Mouse (Mus musculus) liver, adult 2 months (tissue): ENCODE measurements around the gene Chd3. TPM values are rescaled to one million over a fixed set of nuclear protein-coding genes. Genes with fewer than 3 reads are reported as not detected.

Experiments used
- DNase-seq: peaks from one replicate; pipeline ENCODE4 v3.0.0-alpha.2; 2011; ENCODE audit warnings: low read depth, low spot score; ENCODE audit errors: extremely low read depth
- H3K27ac ChIP-seq: fragments of 200-500 bp; replicated peaks from 2 replicates; pipeline ENCODE4 v1.5.1; 2012; ENCODE audit warnings: low read depth, mild to moderate bottlenecking, control low read depth, inconsistent platforms, low read length; ENCODE audit not compliant: insufficient read depth
- H3K27me3 ChIP-seq: fragments of 200-500 bp; 2 replicates; pipeline ENCODE4 v1.6.1; 2012; ENCODE audit warnings: mild to moderate bottlenecking, moderate library complexity, low read length, inconsistent platforms; ENCODE audit not compliant: control insufficient read depth, insufficient read depth
- H3K36me3 ChIP-seq: fragments of 200-500 bp; 2 replicates; pipeline ENCODE4 v1.6.1; 2012; ENCODE audit warnings: low read length, inconsistent platforms; ENCODE audit not compliant: control insufficient read depth, insufficient read depth
- H3K4me1 ChIP-seq: fragments of 200-500 bp; 2 replicates; pipeline ENCODE4 v1.6.1; 2011; ENCODE audit warnings: low read length; ENCODE audit not compliant: control insufficient read depth, insufficient read depth
- H3K4me3 ChIP-seq: fragments of 200-500 bp; 2 replicates; pipeline ENCODE4 v1.5.1; 2011; ENCODE audit warnings: low read depth, mild to moderate bottlenecking, control low read depth, low read length, moderate library complexity; ENCODE audit not compliant: insufficient read depth
- H3K79me2 ChIP-seq: fragments of 200-500 bp; 2 replicates; pipeline ENCODE4 v1.6.1; 2012; ENCODE audit warnings: inconsistent platforms, mild to moderate bottlenecking, low read length, moderate library complexity; ENCODE audit not compliant: control insufficient read depth, insufficient read depth
- H3K9ac ChIP-seq: fragments of 200-500 bp; 2 replicates; pipeline ENCODE4 v1.6.1; 2012; ENCODE audit warnings: low read depth, mild to moderate bottlenecking, control low read depth, inconsistent platforms, low read length
- CTCF ChIP-seq: fragments of 200-500 bp; IDR thresholded peaks from 2 replicates; pipeline ENCODE4 v1.5.1; 2011; ENCODE audit warnings: low read depth, low read length, control low read depth
- POLR2A ChIP-seq: fragments of 200-500 bp; IDR thresholded peaks from 2 replicates; pipeline ENCODE4 v1.6.1; 2011; ENCODE audit warnings: low read length, control low read depth; ENCODE audit not compliant: insufficient read depth; ENCODE audit errors: extremely low read depth
- WGBS: fragments of 180-500 bp; shearing (Covaris S2); methylation state at CpG from one replicate; pipeline ENCODE4 v1.1.7; 2018; 5-methylcytosine and 5-hydroxymethylcytosine counted together
- polyA plus RNA-seq: library from polyadenylated mRNA; depleted of rRNA; stranded (reverse); fragments of >200 nt; gene quantifications from 2 replicates; pipeline ENCODE4 v1.2.3, GENCODE M21; 2012; rRNA removed
- total RNA-seq: library from RNA; depleted of rRNA; stranded (reverse); fragments of >200 nt; gene quantifications from 2 replicates; pipeline ENCODE4 v1.2.3, GENCODE M21; 2014; rRNA removed

Chd3 gene
- total RNA-seq (45.2 and 57.5 TPM in 2 replicates), polyA plus RNA-seq (55.2 and 80.2 TPM in 2 replicates)

DNA sequence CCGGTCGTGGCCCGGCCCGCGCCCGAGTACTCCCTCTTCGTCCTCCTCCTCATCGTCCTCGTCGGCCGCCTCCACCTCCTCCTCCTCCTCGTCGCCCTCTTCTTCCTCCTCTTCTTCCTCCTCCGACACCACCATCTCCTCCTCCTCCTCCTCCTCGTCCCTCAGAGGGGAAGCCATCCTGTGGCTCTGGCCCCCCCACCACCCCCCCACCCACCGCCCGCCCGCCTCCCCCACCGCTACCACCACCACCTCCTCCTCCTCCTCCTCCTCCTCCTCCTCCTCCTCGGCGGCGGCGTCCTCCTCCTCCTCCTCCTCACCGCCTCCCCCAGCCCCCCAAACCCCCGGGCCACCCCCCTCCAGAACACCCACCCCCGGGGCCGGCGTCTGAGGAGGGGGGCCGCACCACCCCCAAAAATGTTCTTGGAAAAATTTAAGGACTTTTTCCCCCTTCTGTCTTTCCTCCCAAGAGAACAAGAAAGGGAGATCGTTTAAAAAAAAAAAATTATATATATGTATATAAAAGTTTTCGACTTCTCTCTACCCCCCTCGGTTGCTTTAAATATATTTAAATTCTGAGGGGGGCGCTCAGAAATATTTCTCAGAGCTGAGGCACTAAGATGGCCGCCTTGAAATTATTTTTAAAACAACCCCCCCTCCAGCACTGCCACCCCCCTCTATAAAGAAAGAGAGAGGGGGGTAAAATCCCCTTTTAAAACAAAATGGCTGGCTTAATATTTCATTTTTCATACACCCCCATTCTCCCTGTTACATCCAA is at the start of gene Chd3:
TSS of gene Chd3 (minus strand) at position 192 of the 775 bp plus-strand sequence.
- WGBS = 4% methylated on average over 20 of the region's 34 CpGs
- Histone ChIP-seq H3K9ac (peak within 1 kb of the TSS; percentile 97), H3K27me3 (no peaks in the 10 kb centered on the region), H3K36me3 (no peaks in the 10 kb centered on the region), H3K4me3 (peak within 1 kb of the TSS; percentile 81), H3K4me1 (peaks cover 16% of the 10 kb centered on the region), H3K79me2 (no peaks in the 10 kb centered on the region; the same call in 1 of the 2 replicates), H3K27ac (peak within 1 kb of the TSS; percentile 86)
- TF ChIP-seq POLR2A = no peak
- TF ChIP-seq CTCF = no peak
- no peak for DNase-seq

DNA sequence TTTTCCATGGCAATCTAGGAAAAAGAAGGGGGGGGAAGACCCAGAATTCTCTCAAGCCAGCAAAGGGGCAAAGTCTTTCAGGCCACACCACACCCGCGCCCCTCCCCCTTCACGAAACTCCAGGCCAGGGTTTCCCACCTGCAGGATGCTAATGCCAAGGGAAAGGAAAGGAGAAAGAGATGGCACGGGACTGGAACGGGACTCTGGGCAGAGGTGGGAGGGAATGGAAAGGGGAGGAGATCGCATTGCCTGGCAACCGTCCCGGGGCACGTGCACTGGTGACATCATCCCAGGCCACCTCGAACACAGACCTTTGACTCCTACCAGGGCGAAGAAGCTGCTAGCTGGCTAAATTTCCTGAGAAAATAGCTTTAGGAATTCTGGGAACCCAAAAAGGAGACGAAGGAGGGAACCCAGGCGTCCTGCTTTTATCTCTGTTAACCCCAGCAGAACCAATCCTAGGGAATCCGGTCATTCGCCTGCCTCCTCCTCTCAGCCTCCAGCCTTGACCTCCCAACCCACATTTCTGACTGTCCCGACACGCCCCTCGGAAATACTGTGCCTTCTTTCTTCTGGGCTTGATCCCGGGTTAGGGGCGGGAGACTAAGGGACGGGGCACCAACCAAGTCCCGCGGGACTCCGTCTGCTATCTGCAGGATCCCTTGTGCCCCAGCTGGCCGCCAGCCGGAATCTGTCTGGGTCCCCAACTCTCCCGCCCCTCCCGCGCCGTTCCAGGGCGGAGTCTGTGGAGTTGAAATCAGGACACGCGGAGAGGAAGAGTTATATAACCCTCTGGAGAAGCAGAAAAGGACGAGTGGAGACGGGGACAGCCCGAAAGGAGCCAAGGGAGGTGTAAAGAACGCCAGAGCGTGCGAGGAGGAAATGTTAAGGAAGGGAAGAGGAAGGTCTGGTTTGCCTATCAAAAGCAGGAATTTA is 48.5 kb upstream of the Chd3 start:
- WGBS = under 1% methylated on average over 39 of the region's 39 CpGs
- TF ChIP-seq POLR2A (peak; percentile 76; the same call in 1 of the 2 replicates), CTCF (no peak)
- H3K27me3 ChIP-seq = no peaks in the 10 kb centered on the region

DNA sequence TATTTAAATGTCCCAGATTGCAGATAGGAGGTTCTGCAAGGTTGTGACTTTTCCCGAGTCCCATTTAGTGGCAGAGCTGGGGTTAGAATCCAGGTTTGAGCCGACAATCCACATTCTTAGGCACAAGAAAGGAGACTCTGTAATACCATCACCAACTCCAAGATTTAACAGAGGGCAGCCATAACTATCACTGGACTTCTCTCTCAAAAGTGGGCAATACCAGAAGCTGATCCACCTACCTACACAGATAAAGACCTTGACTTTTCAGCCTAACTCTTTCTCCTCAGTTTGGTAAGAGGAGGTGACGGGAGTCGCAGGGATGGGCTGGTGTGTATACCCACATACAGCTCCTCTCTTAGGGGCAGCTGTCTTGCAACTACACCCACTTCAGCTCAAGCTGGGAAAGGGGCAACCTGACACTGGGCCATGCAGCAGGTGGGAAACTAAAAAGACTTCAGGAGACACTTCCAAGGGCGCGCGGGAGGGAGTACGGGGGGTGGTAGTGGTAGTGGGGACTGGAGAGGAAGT is 47.8 kb upstream of the Chd3 start:
- WGBS = 9% methylated on average over 8 of the region's 8 CpGs
- Histone ChIP-seq H3K27ac (peak overlapping the region; percentile 98), H3K36me3 (no peaks in the 10 kb centered on the region), H3K27me3 (no peaks in the 10 kb centered on the region), H3K4me1 (peaks cover 30% of the 10 kb centered on the region), H3K9ac (peak overlapping the region; percentile 57), H3K79me2 (no peaks in the 10 kb centered on the region), H3K4me3 (peak overlapping the region; percentile 9; the same call in 1 of the 2 replicates)
- no peak for DNase-seq
- TF ChIP-seq POLR2A = no peak
- no peak for TF ChIP-seq CTCF

More for the DNA sequence above, 48.5 kb upstream of the Chd3 start:
- Histone ChIP-seq H3K4me1 (peaks cover 25% of the 10 kb centered on the region), H3K36me3 (no peaks in the 10 kb centered on the region), H3K79me2 (no peaks in the 10 kb centered on the region), H3K27ac (peak overlapping the region; percentile 98), H3K4me3 (peak overlapping the region; percentile 62), H3K9ac (peak overlapping the region; percentile 86)
- peak; percentile 93 for DNase-seq

GRCm38 (mm10) chr11:69416509-69416908 is 47.3 kb upstream of the Chd3 start:
- TF ChIP-seq CTCF = no peak
- no peak for TF ChIP-seq POLR2A
- H3K27ac ChIP-seq = no peak overlapping the region

DNA sequence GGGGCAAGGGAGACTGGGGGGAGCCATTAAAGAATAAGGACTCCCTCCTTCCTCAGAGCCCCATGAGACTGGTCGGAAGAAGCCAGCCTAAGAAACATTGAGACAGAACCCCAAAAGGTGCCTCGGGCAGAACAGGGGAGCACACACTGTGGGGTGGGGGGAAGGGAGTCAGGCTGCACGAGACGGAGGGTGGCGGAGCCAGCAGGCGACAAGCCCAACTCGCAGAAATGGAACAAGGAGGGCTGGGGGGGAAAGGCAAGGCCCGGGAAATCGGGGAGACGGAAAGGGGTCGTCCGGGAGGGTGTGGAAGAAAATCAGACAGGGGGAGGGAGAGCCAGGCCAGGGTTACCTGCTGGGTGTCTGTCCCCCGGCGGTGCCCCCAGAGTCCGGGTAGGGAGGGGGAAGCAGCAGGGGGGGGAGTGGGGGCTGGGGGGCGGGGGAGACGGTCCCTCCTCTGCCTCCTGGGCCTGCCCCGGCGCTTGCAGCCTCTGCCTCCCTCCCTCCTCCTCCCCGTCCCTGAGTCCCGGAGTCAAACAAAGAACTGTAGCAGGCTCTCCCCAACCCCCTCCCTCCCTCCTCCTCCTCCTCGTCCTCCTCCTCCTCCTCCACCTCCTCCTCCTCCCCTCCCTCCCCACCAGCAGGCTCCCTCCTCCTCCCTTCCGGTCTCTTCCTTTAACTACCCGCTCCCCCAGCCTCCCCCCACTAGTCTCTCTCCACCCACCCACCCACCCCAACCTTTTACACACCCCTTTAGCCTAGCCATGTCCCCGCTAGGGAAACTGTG is 46.7 kb upstream of the Chd3 start:
- H3K4me1 ChIP-seq = peaks cover 33% of the 10 kb centered on the region
- peak overlapping the region; percentile 69 for H3K9ac ChIP-seq
- H3K4me3 ChIP-seq = peak overlapping the region; percentile 72
- no peaks in the 10 kb centered on the region for H3K27me3 ChIP-seq
- WGBS = 3% methylated on average over 17 of the region's 25 CpGs
- peak overlapping the region; percentile 84 for H3K27ac ChIP-seq
- peak; percentile 70 for DNase-seq
- no peak for TF ChIP-seq CTCF
- TF ChIP-seq POLR2A = 0 out of 2 replicates have a peak, but pooled peaks have one; percentile 7
- no peaks in the 10 kb centered on the region for H3K79me2 ChIP-seq
- no peaks in the 10 kb centered on the region for H3K36me3 ChIP-seq

More at GRCm38 (mm10) chr11:69416509-69416908, 47.3 kb upstream of the Chd3 start:
- Histone ChIP-seq H3K4me1 (peaks cover 33% of the 10 kb centered on the region), H3K4me3 (no peak overlapping the region), H3K27me3 (no peaks in the 10 kb centered on the region), H3K9ac (no peak overlapping the region), H3K36me3 (no peaks in the 10 kb centered on the region), H3K79me2 (no peaks in the 10 kb centered on the region)
- WGBS = 3% methylated on average over 4 of the region's 4 CpGs
- no peak for DNase-seq
